Mouse (Mus musculus): ENCODE results near the gene Gucy1b1. TPM values are rescaled to one million over a fixed set of nuclear protein-coding genes. Genes with fewer than 3 reads are reported as not detected.

Gucy1b1 gene
- total RNA-seq, 2 experiments from 2014 or later: 160 to 163 TPM

GRCm38 (mm10) chr3:81986103-81986502, 88.4 kb downstream of the Gucy1b1 start:
- intact Hi-C loops (cut with DNase I): no loop called here
- Histone ChIP-seq H3K27ac (no peak overlapping the region), H3K4me3 (no peak overlapping the region)
- DNase-seq (ENCODE audit: extremely low spot score in 1 of 2, low spot score in 2 of 2): no peak
- no peak for TF ChIP-seq CTCF (IDR thresholded peaks at IDR 0.05)

- no peak for TF ChIP-seq CTCF (IDR thresholded peaks at IDR 0.05)
- H3K27ac ChIP-seq: no peak overlapping the region
- DNase-seq (ENCODE audit: extremely low spot score in 1 of 2, low spot score in 2 of 2): no peak
- no peak overlapping the region for H3K4me3 ChIP-seq
- intact Hi-C loops (cut with DNase I): no loop called here
Measured at GRCm38 (mm10) chr3:81985100-81985499, 89.4 kb downstream of the Gucy1b1 start.

- TF ChIP-seq CTCF (IDR thresholded peaks at IDR 0.05): no peak
- no peak for DNase-seq (ENCODE audit: extremely low spot score in 1 of 2, low spot score in 2 of 2)
- Histone ChIP-seq H3K27ac (no peak overlapping the region), H3K4me3 (no peak overlapping the region)
- intact Hi-C loops (cut with DNase I): no loop called here
Measured at GRCm38 (mm10) chr3:81983120-81983895, 91.2 kb downstream of the Gucy1b1 start.

Small RNA genes within 50 kb of the gene (microRNA-seq; reads per million reads assigned to microRNA genes)
- gene Mir7010: 0.96 to 2.7 reads per million in 2 experiments

Other genes with a start within 250 kb of the Gucy1b1 start
- gene Ctso, start 142.1 kb downstream of the Gucy1b1 start, total RNA-seq (2021): 10 to 100 TPM; 15.9 to 16.5 TPM
- gene Tdo2, start 98.5 kb downstream of the Gucy1b1 start, total RNA-seq (2021): under 1 TPM in 1 of 2 experiments, not detected in 1; 0.84 TPM
- not detected for gene Asic5, start 92.4 kb downstream of the Gucy1b1 start, total RNA-seq (2021)
- 10 to 100 TPM; 76.2 to 82.2 TPM for gene Gucy1a1, start 71.1 kb upstream of the Gucy1b1 start, total RNA-seq (2021)